Mouse (Mus musculus): ENCODE data around the gene Tnrc6b.

The Tnrc6b gene

GRCm38 (mm10) chr15:80741836-80742235, 30.7 kb downstream of the Tnrc6b start:
- DNase-seq: no peak

GRCm38 (mm10) chr15:80742991-80743474, 31.9 kb downstream of the Tnrc6b start:
- DNase-seq: no peak

- DNase-seq: no peak
These were observed 32.5 kb downstream of the Tnrc6b start for GRCm38 (mm10) chr15:80743606-80744005.

- no peak for DNase-seq
These were observed 33.7 kb downstream of the Tnrc6b start for GRCm38 (mm10) chr15:80744667-80745422.

- DNase-seq: no peak
These were observed 37.9 kb downstream of the Tnrc6b start for GRCm38 (mm10) chr15:80748979-80749378.

GRCm38 (mm10) chr15:80753351-80753750, 42.2 kb downstream of the Tnrc6b start:
- no peak for DNase-seq

GRCm38 (mm10) chr15:80754103-80754502, 43.0 kb downstream of the Tnrc6b start:
- no peak for DNase-seq

GRCm38 (mm10) chr15:80759451-80759850, 48.3 kb downstream of the Tnrc6b start:
- DNase-seq: no peak

- DNase-seq: no peak
These were observed 49.4 kb downstream of the Tnrc6b start for GRCm38 (mm10) chr15:80760504-80760903.

- DNase-seq: no peak
These were observed 49.8 kb downstream of the Tnrc6b start for GRCm38 (mm10) chr15:80760935-80761334.

GRCm38 (mm10) chr15:80762621-80763020, 51.5 kb downstream of the Tnrc6b start:
- DNase-seq: no peak

- DNase-seq: no peak
These were observed 53.6 kb downstream of the Tnrc6b start for GRCm38 (mm10) chr15:80764666-80765065.

- DNase-seq: peak; percentile 56
These were observed 54.3 kb downstream of the Tnrc6b start for GRCm38 (mm10) chr15:80765381-80765780.

GRCm38 (mm10) chr15:80768216-80768615, 57.1 kb downstream of the Tnrc6b start:
- DNase-seq: no peak

- no peak for DNase-seq
These were observed 60.9 kb downstream of the Tnrc6b start for GRCm38 (mm10) chr15:80771926-80772441.

GRCm38 (mm10) chr15:80774666-80775065, 63.6 kb downstream of the Tnrc6b start:
- DNase-seq: no peak

GRCm38 (mm10) chr15:80779006-80779405, 67.9 kb downstream of the Tnrc6b start:
- DNase-seq: no peak

- DNase-seq: no peak
These were observed 69.1 kb downstream of the Tnrc6b start for GRCm38 (mm10) chr15:80780154-80780751.

- no peak for DNase-seq
These were observed 70.2 kb downstream of the Tnrc6b start for GRCm38 (mm10) chr15:80781218-80781806.

GRCm38 (mm10) chr15:80784553-80784971, 73.4 kb downstream of the Tnrc6b start:
- no peak for DNase-seq

- no peak for DNase-seq
These were observed 74.6 kb downstream of the Tnrc6b start for GRCm38 (mm10) chr15:80785699-80786098.

- no peak for DNase-seq
These were observed 76.6 kb downstream of the Tnrc6b start for GRCm38 (mm10) chr15:80787746-80788145.

GRCm38 (mm10) chr15:80792556-80792955, 81.4 kb downstream of the Tnrc6b start:
- DNase-seq: no peak

GRCm38 (mm10) chr15:80795076-80795475, 84.0 kb downstream of the Tnrc6b start:
- no peak for DNase-seq

All from cerebellum, adult 8-10 months (tissue).